Mouse (Mus musculus): ENCODE measurements around the gene Ttll10. TPM values are rescaled to one million over a fixed set of nuclear protein-coding genes. Genes with fewer than 3 reads are reported as not detected.
A peak's percentile ranks its signal among the peaks of the same experiment; 100 is the strongest.

Gene Ttll10
- polyA plus RNA-seq, 1 experiment: 16.3 TPM

- no peak for DNase-seq (ENCODE audit: low spot score)
These were observed 6.1 kb upstream of the Ttll10 start for GRCm38 (mm10) chr4:156065156-156065894.

GRCm38 (mm10) chr4:156064510-156064897, 5.3 kb upstream of the Ttll10 start:
- DNase-seq (ENCODE audit: low spot score): no peak

GRCm38 (mm10) chr4:156063861-156064509, 4.8 kb upstream of the Ttll10 start:
- DNase-seq (ENCODE audit: low spot score): no peak

GRCm38 (mm10) chr4:156059713-156060112, 499 bp upstream of the Ttll10 start:
- peak; percentile 60 for DNase-seq (ENCODE audit: low spot score)

DNA sequence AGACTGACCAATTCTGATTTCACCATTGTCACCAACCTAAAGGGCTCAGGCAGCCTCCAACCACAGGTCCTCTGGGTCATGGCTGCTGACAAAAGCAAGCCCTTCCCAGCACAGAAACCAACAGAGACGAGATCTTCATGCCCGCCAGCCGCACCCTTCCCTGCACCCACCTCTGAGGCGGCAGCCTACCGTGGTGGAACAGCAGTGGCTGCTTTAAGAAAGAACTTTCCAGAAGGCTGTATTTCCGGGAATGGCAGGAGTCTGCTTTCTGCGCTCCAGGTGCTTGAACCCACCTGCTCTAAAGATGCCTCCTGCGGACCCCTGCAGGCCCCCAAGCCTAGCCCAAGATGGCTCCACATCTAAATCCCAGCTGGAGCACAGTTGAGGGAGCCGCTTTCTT, 388 bp downstream of the Ttll10 start:
- no peak for DNase-seq (ENCODE audit: low spot score)

DNA sequence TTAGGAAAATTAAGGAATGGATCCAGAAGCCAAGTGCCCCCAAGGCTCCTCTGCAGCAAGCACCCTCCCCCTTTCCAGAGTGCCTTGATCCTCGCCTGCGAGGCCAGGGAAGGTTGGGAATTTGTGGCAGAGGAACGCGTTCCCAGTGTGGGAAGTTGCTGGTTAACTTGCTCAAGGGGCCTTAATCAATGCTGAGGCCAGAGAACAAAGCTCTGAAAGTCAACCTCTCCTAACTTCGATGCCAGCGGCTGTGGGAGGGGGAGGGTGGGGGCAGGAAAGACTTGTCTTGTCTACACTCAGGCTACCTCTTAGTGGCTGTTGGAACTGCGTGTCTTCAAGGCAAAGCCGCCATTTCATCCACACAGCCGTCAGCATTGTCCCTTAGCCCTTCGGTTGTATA, 1.5 kb downstream of the Ttll10 start:
- DNase-seq (ENCODE audit: low spot score): no peak

DNA sequence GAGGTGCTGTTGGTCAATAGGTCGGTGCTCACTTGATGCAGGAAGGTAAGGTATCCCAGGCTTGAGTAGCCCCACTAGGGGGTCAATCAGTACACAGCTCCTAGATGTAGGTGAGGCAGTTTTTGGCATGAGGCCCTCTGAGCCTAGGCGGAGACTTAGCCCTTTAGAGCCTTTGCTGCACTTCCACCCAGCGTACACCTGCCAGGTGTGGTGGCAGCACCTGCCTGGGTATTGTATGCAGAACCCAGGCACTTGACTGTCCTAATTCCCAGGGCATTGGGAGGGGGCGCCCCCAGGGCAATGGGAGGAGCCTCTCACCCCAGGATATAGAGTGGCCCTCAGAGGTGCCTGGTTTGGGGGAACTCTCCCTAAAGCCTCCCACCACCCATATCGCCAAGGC, 4.0 kb downstream of the Ttll10 start:
- no peak for DNase-seq (ENCODE audit: low spot score)

GRCm38 (mm10) chr4:156054606-156055005, 4.6 kb downstream of the Ttll10 start:
- DNase-seq (ENCODE audit: low spot score): no peak

DNA sequence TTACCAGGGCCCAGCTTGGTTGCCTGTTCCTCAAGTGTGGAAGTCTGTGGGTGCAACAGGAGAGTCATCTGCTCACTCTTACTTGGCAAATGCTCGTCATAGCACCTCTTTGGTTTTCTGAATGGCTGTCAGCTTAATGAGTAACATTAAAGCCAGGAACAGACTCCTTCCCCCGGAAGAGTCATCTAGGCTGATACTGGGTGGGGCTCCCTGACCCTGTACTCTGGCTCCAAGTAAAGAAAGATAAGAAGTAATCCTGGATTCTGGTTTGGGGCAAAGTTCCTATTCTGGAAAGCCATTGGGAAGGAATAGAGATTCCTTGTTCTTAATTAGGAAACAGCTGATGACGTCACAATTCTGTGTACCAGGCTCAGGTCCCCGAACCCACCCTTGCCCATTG, 5.1 kb downstream of the Ttll10 start:
- no peak for DNase-seq (ENCODE audit: low spot score)

GRCm38 (mm10) chr4:156053113-156053512, 6.1 kb downstream of the Ttll10 start:
- no peak for DNase-seq (ENCODE audit: low spot score)

- no peak for DNase-seq (ENCODE audit: low spot score)
These were observed 8.7 kb downstream of the Ttll10 start for GRCm38 (mm10) chr4:156050391-156050980.

DNA sequence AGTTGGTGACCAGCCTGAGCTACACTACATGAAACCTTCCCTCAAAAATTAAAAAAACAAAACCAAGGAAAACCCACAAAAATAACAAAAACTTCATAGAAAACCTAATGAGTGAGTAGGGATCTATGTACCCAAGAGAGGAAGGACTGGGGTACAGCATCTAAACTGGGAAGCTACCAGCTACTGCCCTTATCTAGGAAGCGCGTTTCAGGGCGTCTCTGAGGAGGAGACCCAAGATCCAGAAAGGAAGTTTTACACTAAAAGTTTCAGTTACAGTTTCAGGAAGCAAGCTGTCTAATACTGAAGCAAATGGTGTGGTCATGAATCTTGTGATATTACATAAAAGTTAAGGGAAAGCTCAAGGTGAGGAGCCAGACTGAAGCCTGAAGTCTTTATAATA, 9.4 kb downstream of the Ttll10 start:
- DNase-seq (ENCODE audit: low spot score): no peak

DNA sequence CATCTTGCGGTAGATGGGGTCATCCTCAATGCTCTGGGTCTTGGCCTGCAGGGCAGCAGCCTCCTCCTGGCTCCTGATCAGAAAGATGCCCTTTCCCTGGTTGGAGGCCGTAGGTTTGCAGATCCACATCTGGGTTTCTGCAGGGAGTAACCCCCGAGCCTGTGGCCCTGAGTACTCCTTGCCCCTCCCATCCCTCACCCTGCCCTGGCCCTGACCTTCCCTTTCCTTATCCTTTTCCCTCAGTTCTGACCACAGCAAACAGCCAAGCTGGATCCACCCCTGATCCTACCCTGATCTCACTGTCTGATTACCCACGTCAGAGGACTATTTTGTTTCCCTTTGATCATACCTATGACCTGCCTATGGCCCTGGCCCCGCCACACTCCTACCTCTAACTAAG, 14.5 kb downstream of the Ttll10 start:
- no peak for DNase-seq (ENCODE audit: low spot score)

DNA sequence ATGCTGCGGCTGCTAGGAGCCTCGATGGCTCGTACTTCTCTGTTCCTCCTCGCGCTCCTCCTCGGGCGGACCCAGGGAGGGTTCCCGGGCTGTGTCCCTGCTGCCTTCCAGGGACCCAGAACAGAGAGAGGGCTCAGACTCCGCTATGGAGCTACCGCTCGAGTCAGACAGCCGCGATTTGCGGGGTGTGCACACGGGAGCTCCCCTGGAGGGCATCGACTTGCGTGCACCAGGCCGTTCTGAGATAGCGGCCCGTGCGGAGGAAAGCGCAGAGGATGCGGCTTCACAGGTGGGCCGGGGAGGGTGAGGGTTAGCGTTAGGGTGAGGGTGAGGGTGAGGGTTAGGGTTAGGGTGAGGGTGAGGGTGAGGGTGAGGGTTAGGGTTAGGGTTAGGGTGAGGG, 24.3 kb downstream of the Ttll10 start:
- DNase-seq (ENCODE audit: low spot score): no peak

DNA sequence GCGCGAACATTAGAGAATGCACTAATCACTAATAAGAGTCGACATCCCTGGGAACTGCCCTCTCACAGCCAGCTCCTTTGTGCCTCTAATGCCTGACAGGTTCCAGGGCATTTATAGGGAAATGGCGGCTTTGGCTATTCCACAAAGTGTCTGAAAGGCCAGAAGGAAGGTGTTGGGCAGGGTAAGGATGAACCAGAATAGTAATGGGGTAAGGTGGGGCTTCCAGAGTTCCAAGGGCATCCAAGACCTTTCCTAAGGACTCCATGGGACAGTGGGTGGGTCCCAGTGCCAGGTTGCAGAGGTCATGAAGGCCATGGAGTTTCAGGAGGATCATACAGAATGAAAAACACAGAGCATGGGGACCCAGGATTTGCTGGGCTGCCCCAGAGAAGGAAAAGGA, 24.9 kb downstream of the Ttll10 start:
- DNase-seq (ENCODE audit: low spot score): no peak

GRCm38 (mm10) chr4:156033476-156034119, 25.6 kb downstream of the Ttll10 start:
- DNase-seq (ENCODE audit: low spot score): no peak

DNA sequence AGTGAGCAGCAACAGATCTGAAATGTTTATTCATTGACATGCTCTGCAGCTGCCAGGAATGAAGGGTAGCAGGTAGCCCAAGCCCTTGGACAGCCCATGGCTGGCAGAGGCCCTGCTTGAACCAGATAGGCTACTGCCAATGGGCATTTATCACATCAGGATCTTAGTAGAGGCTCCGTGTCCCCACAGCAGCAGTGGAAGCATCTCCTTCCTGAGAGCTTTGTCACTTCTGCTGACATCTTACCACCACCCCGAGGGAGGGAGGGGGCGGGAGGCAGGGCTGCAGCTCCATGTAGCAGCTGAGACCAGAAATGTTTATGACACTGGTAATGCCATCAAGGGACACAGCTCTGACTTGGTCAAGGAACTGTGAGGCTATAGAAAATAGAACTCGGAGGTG, 26.4 kb downstream of the Ttll10 start:
- no peak for DNase-seq (ENCODE audit: low spot score)

DNA sequence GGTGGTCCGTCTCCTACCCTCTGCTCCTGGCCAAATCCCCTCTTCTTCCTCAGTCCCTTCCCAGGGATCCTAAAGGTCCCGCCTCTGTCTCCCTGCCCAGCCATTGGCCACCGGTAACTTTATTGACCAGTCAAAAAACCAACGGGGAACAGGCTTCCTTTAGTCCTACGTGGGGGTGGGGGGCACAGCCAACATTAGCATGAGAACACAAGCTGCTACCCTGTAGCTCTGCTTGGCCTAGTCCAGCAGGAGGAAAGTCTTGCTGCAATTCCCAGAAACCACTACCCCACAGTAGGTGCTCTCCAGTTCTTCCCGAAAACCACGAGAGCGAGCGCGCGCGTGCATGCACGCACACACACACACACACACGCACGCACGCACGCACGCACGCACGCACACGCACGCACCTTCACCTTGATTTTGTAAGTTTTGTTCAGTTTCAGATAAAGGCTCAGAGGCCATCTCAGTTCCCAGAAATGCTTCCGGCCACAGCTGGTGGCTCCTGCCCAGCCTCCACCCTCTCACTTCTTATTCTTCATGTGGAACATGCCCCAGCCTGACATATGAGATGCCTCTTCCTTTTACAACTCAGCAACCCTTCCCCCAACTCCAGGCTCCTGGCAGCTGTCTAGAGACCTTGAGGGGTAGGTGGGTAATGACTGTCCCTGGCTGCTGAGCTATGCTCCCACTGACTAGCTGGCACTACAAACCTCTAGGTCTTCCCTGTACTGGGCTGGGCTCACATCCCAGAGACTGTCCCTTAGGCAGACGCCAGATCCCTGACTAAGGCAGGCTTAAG, 27.4 kb downstream of the Ttll10 start:
- peak; percentile 51 for DNase-seq (ENCODE audit: low spot score)

DNA sequence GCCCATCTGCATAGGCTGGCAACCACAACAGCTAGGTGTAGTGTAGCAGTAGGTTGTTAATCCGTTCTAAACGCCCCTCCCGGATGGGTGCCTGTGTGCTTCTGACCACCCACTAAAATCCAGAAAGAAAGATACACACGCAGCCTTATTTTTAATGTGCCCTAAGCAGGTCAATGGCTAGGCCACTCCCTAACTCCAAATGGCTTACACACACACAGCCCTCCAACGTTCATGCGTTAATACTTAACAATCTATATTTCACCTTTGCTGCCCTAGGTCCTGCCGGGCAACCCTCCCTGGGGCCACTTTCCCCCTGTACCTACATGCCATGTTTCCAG, 28.0 kb downstream of the Ttll10 start:
- no peak for DNase-seq (ENCODE audit: low spot score)

GRCm38 (mm10) chr4:156030651-156031118, 28.5 kb downstream of the Ttll10 start:
- no peak for DNase-seq (ENCODE audit: low spot score)

DNA sequence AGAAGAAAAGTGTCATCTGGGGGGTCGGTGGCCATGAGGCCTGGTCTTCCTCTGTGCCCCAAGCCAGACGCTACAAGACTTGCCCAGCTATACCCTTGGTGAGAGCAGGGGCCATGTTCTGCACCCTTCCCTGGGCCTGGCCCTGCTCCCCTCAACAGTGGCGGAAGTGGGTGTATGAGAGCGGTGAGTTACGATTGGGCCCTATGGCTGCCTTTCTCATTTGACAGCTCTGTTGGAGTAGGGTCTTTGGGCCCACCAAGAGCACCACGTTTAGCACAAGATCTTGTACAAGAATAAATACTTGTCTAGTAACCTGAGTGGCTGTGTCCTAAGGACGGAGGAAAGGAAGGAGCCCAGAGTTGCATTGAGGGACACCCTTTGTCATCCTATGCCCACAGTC, 30.6 kb downstream of the Ttll10 start:
- no peak for DNase-seq (ENCODE audit: low spot score)

GRCm38 (mm10) chr4:156026013-156026412, 33.2 kb downstream of the Ttll10 start, which contains the start of gene Tnfrsf18:
Tnfrsf18 (plus strand) TSS chr4:156026164.
- peak; percentile 37 for DNase-seq (ENCODE audit: low spot score)
